Mouse (Mus musculus) ES-E14 (cell line): ENCODE data around the gene Icosl. TPM values are rescaled to one million over a fixed set of nuclear protein-coding genes. Genes with fewer than 3 reads are reported as not detected.

ENCODE experiments used
- DNase-seq: peaks from one replicate; pipeline ENCODE4 v3.0.0-alpha.2; 2013; ENCODE audit warnings: low read depth, low spot score
- H3K27ac ChIP-seq: 2 replicates; pipeline ENCODE4 v1.5.1; 2012; ENCODE audit warnings: low read depth, mild to moderate bottlenecking, low read length, moderate library complexity, mixed read lengths; ENCODE audit not compliant: poor library complexity, insufficient read depth, severe bottlenecking
- H3K36me3 ChIP-seq: 2 replicates; pipeline ENCODE4 v1.6.1; 2012; ENCODE audit warnings: mild to moderate bottlenecking, low read length, moderate library complexity, mixed read lengths; ENCODE audit not compliant: control insufficient read depth, poor library complexity, insufficient read depth, severe bottlenecking
- H3K4me1 ChIP-seq, 2 experiments: fragments of 150-350 bp in 1 of 2; sonication (generic) in 1 of 2; 2 replicates each; pipeline ENCODE4 v1.6.1; 2012; ENCODE audit warnings: low read length in 2 of 2, mild to moderate bottlenecking in 1 of 2, mixed read lengths in 1 of 2; ENCODE audit not compliant: control insufficient read depth in 2 of 2, insufficient read depth in 2 of 2, poor library complexity in 1 of 2
- H3K4me3 ChIP-seq, 2 experiments: fragments of 150-350 bp in 1 of 2; sonication (generic) in 1 of 2; 2 replicates each; pipeline ENCODE4 v1.5.1; 2012; ENCODE audit warnings: low read length in 2 of 2, low read depth in 1 of 2, mild to moderate bottlenecking in 1 of 2, mixed read lengths in 1 of 2; ENCODE audit not compliant: insufficient read depth in 1 of 2, poor library complexity in 1 of 2, severe bottlenecking in 1 of 2
- H3K9ac ChIP-seq: 2 replicates; pipeline ENCODE4 v1.6.1; 2012; ENCODE audit warnings: low read depth, mild to moderate bottlenecking, low read length, mixed read lengths; ENCODE audit not compliant: poor library complexity, insufficient read depth, severe bottlenecking
- H3K9me3 ChIP-seq: fragments of 150-350 bp; sonication (generic); 2 replicates; pipeline ENCODE4 v1.6.1; 2012; ENCODE audit warnings: low read depth, mild to moderate bottlenecking, low read length; ENCODE audit not compliant: control insufficient read depth, insufficient read depth
- CHD2 ChIP-seq: IDR thresholded peaks from 2 replicates; pipeline ENCODE4 v1.6.1; 2014; ENCODE audit warnings: mild to moderate bottlenecking, low read depth, low read length, inconsistent platforms
- HCFC1 ChIP-seq: IDR thresholded peaks from 2 replicates; pipeline ENCODE4 v1.6.1; 2012; ENCODE audit warnings: low read length, inconsistent platforms, borderline replicate concordance; ENCODE audit not compliant: insufficient read depth
- MAFK ChIP-seq: IDR thresholded peaks from 2 replicates; pipeline ENCODE4 v1.6.1; 2014; ENCODE audit warnings: mild to moderate bottlenecking, low read depth, low read length, inconsistent platforms; ENCODE audit not compliant: insufficient read depth
- ZC3H11A ChIP-seq: IDR thresholded peaks from 2 replicates; pipeline ENCODE4 v1.6.1; 2012; ENCODE audit warnings: low read depth, mild to moderate bottlenecking, inconsistent platforms, low read length, borderline replicate concordance
- ZNF384 ChIP-seq: IDR thresholded peaks from 2 replicates; pipeline ENCODE4 v1.6.1; 2012; ENCODE audit warnings: low read depth, low read length, inconsistent platforms
- in situ Hi-C, 2 experiments: fragments of 600-800 bp; cut with MboI; formaldehyde crosslinking; loops; one replicate each; pipeline ENCODE4 v1.15.1; 2025; ENCODE audit warnings: low sequenced_read_pairs in 2 of 2, inconsistent platforms in 1 of 2; ENCODE audit not compliant: unreplicated experiment in 2 of 2
- total RNA-seq: library from RNA; depleted of rRNA; stranded (reverse); fragments of 300-350 nt; gene quantifications from 2 replicates; pipeline ENCODE4 v1.2.3, GENCODE M21; 2012

Gene Icosl
- total RNA-seq, 1 experiment = 30.5 TPM

GRCm38 (mm10) chr10:78127046-78127870 is 58.2 kb downstream of the Icosl start:
- no peak for TF ChIP-seq ZC3H11A
- TF ChIP-seq HCFC1 = no peak
- TF ChIP-seq CHD2 = no peak
- no peak for TF ChIP-seq MAFK
- no peak for TF ChIP-seq ZNF384
- no peaks in the 10 kb centered on the region for H3K4me1 ChIP-seq
- in situ Hi-C loops = no loop called here
- DNase-seq = no peak
- no peak overlapping the region for H3K27ac ChIP-seq
- no peak overlapping the region for H3K9ac ChIP-seq
- H3K4me3 ChIP-seq = no peak overlapping the region
- no peaks in the 10 kb centered on the region for H3K36me3 ChIP-seq
- H3K9me3 ChIP-seq = no peaks in the 10 kb centered on the region

- Histone ChIP-seq H3K9ac (no peak overlapping the region), H3K9me3 (no peaks in the 10 kb centered on the region), H3K4me3 (no peak overlapping the region), H3K27ac (no peak overlapping the region), H3K4me1 (no peaks in the 10 kb centered on the region), H3K36me3 (no peaks in the 10 kb centered on the region)
- TF ChIP-seq ZC3H11A = no peak
- TF ChIP-seq MAFK = no peak
- TF ChIP-seq ZNF384 = no peak
- TF ChIP-seq HCFC1 = no peak
- no peak for TF ChIP-seq CHD2
- in situ Hi-C loops = no loop called here
- DNase-seq = no peak
Observed at GRCm38 (mm10) chr10:78127931-78128330, 58.8 kb downstream of the Icosl start.

- H3K36me3 ChIP-seq = no peaks in the 10 kb centered on the region
- no peak overlapping the region for H3K4me3 ChIP-seq
- no peak overlapping the region for H3K9ac ChIP-seq
- TF ChIP-seq CHD2 = no peak
- TF ChIP-seq MAFK = no peak
- TF ChIP-seq ZC3H11A = no peak
- no peak for TF ChIP-seq ZNF384
- no peak for TF ChIP-seq HCFC1
- no peak for DNase-seq
- in situ Hi-C loops = no loop called here
- no peaks in the 10 kb centered on the region for H3K9me3 ChIP-seq
- H3K27ac ChIP-seq = no peak overlapping the region
- no peaks in the 10 kb centered on the region for H3K4me1 ChIP-seq
Observed at GRCm38 (mm10) chr10:78128647-78129046, 59.5 kb downstream of the Icosl start.

GRCm38 (mm10) chr10:78129423-78129822 is 60.3 kb downstream of the Icosl start:
- Histone ChIP-seq H3K4me3 (no peak overlapping the region), H3K9me3 (no peaks in the 10 kb centered on the region), H3K4me1 (peaks cover 0 to 2% of the 10 kb centered on the region in 2 experiments; a peak in 1 of 4 replicates), H3K27ac (no peak overlapping the region), H3K36me3 (no peaks in the 10 kb centered on the region), H3K9ac (no peak overlapping the region)
- DNase-seq = no peak
- TF ChIP-seq CHD2 = no peak
- TF ChIP-seq MAFK = no peak
- TF ChIP-seq HCFC1 = no peak
- TF ChIP-seq ZNF384 = no peak
- TF ChIP-seq ZC3H11A = no peak
- in situ Hi-C loops = no loop called here
